Mouse (Mus musculus): ENCODE measurements around the gene Eif4enif1. TPM values are rescaled to one million over a fixed set of nuclear protein-coding genes. Genes with fewer than 3 reads are reported as not detected.

Gene Eif4enif1
- polyA plus RNA-seq, 1 experiment from 2014 or later = 17.7 TPM

DNA sequence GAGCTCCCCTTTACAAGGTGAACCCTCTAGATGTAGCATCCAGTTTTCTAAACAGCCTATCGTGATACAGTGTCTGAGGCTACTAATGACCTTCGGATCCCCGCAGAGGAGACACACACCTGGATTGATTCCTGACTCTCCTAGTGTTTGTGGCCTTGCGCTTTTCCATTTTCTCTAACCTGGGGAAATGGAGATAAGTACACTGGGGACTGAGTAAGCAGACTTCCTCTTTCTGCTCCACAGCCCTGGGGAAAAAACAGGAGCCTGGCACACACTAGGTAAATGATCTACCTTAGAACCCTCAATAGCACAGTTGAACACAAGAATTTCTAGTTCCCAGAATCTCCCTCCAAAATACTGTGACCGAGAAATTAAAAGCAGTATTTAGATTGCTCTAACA, 85.7 kb downstream of the Eif4enif1 start:
- TF ChIP-seq EP300 (IDR thresholded peaks at IDR 0.05) (no peak), CTCF (IDR thresholded peaks at IDR 0.05) (no peak)
- Histone ChIP-seq H3K27ac (ENCODE audit: low read length) (0 out of 2 replicates have a peak overlapping the region, but pooled peaks have one; percentile 98), H3K9ac (replicated peaks; ENCODE audit: low read depth) (no peak overlapping the region), H3K4me1 (ENCODE audit: insufficient read depth, low read depth, low read length) (peaks cover 23% of the 10 kb centered on the region), H3K9me3 (ENCODE audit: low read length) (no peaks in the 10 kb centered on the region), H3K4me3 (ENCODE audit: low read depth, low read length) (peak overlapping the region; percentile 84; the same call in 1 of the 2 replicates), H3K27me3 (replicated peaks; ENCODE audit: insufficient read depth, low read length) (no peaks in the 10 kb centered on the region), H3K36me3 (ENCODE audit: insufficient read depth, low read length) (no peaks in the 10 kb centered on the region), H3K4me2 (replicated peaks; ENCODE audit: low read depth, low read length) (no peak overlapping the region)
- ATAC-seq = no peak
- WGBS = 59% methylated on average over 5 of the region's 5 CpGs
- no peak for DNase-seq (ENCODE audit: low spot score)

DNA sequence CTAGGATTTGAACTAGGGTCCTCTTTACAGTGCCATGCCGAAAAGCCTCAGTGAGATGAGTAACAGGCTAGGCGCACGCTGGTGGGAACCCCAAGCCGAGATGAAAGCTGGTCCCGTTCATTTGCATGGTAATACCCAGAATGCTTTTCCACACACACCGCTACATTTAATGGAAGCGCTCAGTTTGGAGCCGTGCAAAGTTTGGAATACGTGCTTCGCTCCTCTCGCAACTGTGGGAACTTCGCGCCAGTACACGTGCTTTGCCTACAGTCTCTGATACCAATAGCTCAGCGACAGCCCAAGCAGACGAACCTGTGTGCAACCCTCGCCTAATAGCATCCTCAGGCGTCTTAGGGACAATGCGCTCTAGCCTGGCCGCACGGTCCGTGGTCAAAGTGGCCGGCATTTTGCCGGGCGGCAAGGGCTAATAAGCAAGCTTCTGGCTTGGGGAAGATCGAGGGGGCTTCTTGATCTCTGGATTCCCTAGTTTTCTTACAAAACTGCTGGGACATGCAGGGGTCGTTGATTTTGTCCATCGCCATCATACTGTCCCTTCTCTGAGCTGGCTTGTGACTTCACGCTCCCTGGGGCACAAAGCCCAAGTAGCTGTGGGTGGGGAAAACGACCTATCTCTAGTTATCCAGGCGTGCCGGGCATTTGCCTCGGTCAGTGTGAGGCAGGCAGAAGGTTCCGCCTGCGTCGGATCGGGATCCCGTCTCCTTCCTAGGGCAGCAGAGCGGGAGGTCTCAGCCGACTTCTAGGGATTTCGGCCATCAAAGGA, 86.5 kb downstream of the Eif4enif1 start, which contains the start of gene Patz1:
Patz1 (plus strand) TSS at position 354 of the 781 bp plus-strand sequence.
- Histone ChIP-seq H3K9ac (replicated peaks; ENCODE audit: low read depth) (peak within 1 kb of the TSS; percentile 80), H3K36me3 (ENCODE audit: insufficient read depth, low read length) (0 out of 2 replicates have a peak, but pooled peaks cover 3% of the 10 kb centered on the region), H3K27ac (ENCODE audit: low read length) (peak within 1 kb of the TSS; percentile 98), H3K27me3 (replicated peaks; ENCODE audit: insufficient read depth, low read length) (no peaks in the 10 kb centered on the region), H3K4me2 (replicated peaks; ENCODE audit: low read depth, low read length) (peak within 1 kb of the TSS; percentile 99), H3K9me3 (ENCODE audit: low read length) (no peaks in the 10 kb centered on the region), H3K4me1 (ENCODE audit: insufficient read depth, low read depth, low read length) (peaks cover 29% of the 10 kb centered on the region), H3K4me3 (ENCODE audit: low read depth, low read length) (peak within 1 kb of the TSS; percentile 84)
- WGBS = 1% methylated on average over 41 of the region's 41 CpGs
- DNase-seq (ENCODE audit: low spot score) = peak; percentile 49
- TF ChIP-seq EP300 (IDR thresholded peaks at IDR 0.05) = no peak
- no peak for TF ChIP-seq CTCF (IDR thresholded peaks at IDR 0.05)
- peak; percentile 11 for ATAC-seq

- DNase-seq (ENCODE audit: low spot score) = peak; percentile 86
- 0% methylated on average over 15 of the region's 40 CpGs for WGBS
These were observed 87.2 kb downstream of the Eif4enif1 start for GRCm38 (mm10) chr11:3289302-3289802.

GRCm38 (mm10) chr11:3289803-3290639, 87.8 kb downstream of the Eif4enif1 start:
- H3K9ac ChIP-seq (replicated peaks; ENCODE audit: low read depth) = peak overlapping the region; percentile 80
- peak overlapping the region; percentile 99 for H3K4me2 ChIP-seq (replicated peaks; ENCODE audit: low read depth, low read length)
- no peaks in the 10 kb centered on the region for H3K27me3 ChIP-seq (replicated peaks; ENCODE audit: insufficient read depth, low read length)
- ATAC-seq (peak; percentile 77), DNase-seq (ENCODE audit: low spot score) (peak; percentile 92)
- H3K4me3 ChIP-seq (ENCODE audit: low read depth, low read length) = peak overlapping the region; percentile 84
- 0 out of 2 replicates have a peak, but pooled peaks cover 5% of the 10 kb centered on the region for H3K36me3 ChIP-seq (ENCODE audit: insufficient read depth, low read length)
- no peaks in the 10 kb centered on the region for H3K9me3 ChIP-seq (ENCODE audit: low read length)
- H3K4me1 ChIP-seq (ENCODE audit: insufficient read depth, low read depth, low read length) = peaks cover 29% of the 10 kb centered on the region
- WGBS = under 1% methylated on average over 65 of the region's 92 CpGs
- H3K27ac ChIP-seq (ENCODE audit: low read length) = peak overlapping the region; percentile 98
- TF ChIP-seq CTCF (IDR thresholded peaks at IDR 0.05) (peak; percentile 67), EP300 (IDR thresholded peaks at IDR 0.05) (no peak)

More at GRCm38 (mm10) chr11:3289302-3289802, 87.2 kb downstream of the Eif4enif1 start:
- Histone ChIP-seq H3K4me1 (ENCODE audit: insufficient read depth, low read depth, low read length) (peaks cover 29% of the 10 kb centered on the region), H3K36me3 (ENCODE audit: insufficient read depth, low read length) (0 out of 2 replicates have a peak, but pooled peaks cover 5% of the 10 kb centered on the region), H3K9me3 (ENCODE audit: low read length) (no peaks in the 10 kb centered on the region), H3K4me3 (ENCODE audit: low read depth, low read length) (peak overlapping the region; percentile 84), H3K9ac (replicated peaks; ENCODE audit: low read depth) (peak overlapping the region; percentile 80), H3K4me2 (replicated peaks; ENCODE audit: low read depth, low read length) (peak overlapping the region; percentile 99), H3K27me3 (replicated peaks; ENCODE audit: insufficient read depth, low read length) (no peaks in the 10 kb centered on the region), H3K27ac (ENCODE audit: low read length) (peak overlapping the region; percentile 98)
- peak; percentile 78 for ATAC-seq
- TF ChIP-seq EP300 (IDR thresholded peaks at IDR 0.05) (peak; percentile 14), CTCF (IDR thresholded peaks at IDR 0.05) (no peak)

- under 1% methylated on average over 50 of the region's 50 CpGs for WGBS
- Histone ChIP-seq H3K27ac (ENCODE audit: low read length) (peak overlapping the region; percentile 98), H3K27me3 (replicated peaks; ENCODE audit: insufficient read depth, low read length) (no peaks in the 10 kb centered on the region), H3K9ac (replicated peaks; ENCODE audit: low read depth) (peak overlapping the region; percentile 80), H3K4me2 (replicated peaks; ENCODE audit: low read depth, low read length) (peak overlapping the region; percentile 99), H3K4me1 (ENCODE audit: insufficient read depth, low read depth, low read length) (peaks cover 29% of the 10 kb centered on the region), H3K4me3 (ENCODE audit: low read depth, low read length) (peak overlapping the region; percentile 84), H3K36me3 (ENCODE audit: insufficient read depth, low read length) (0 out of 2 replicates have a peak, but pooled peaks cover 5% of the 10 kb centered on the region), H3K9me3 (ENCODE audit: low read length) (no peaks in the 10 kb centered on the region)
- ATAC-seq (no peak), DNase-seq (ENCODE audit: low spot score) (peak; percentile 58)
- TF ChIP-seq EP300 (IDR thresholded peaks at IDR 0.05) = no peak
- no peak for TF ChIP-seq CTCF (IDR thresholded peaks at IDR 0.05)
These were observed 88.6 kb downstream of the Eif4enif1 start for GRCm38 (mm10) chr11:3290640-3291310.
